Mouse (Mus musculus): ENCODE measurements at regions not wholly inside any gene's neighbourhood (a gene's known extent, or its start where the extent isn't known, plus 50 kb on each side); places are given as distances from the start of the nearest gene placed in this dataset.

GRCm38 (mm10) chr17:14610791-14611522 is 83.1 kb downstream of the Thbs2 start:
- DNase-seq, result no peak
- intact Hi-C loops (cut with DNase I; ENCODE audit: low total_unique reads), result no loop called here

- intact Hi-C loops (cut with DNase I; ENCODE audit: low total_unique reads), result no loop called here
- no peak for DNase-seq
Observed at GRCm38 (mm10) chr17:14608845-14609244, 85.2 kb downstream of the Thbs2 start.

GRCm38 (mm10) chr17:14606356-14606989 is 87.6 kb downstream of the Thbs2 start:
- intact Hi-C loops (cut with DNase I; ENCODE audit: low total_unique reads), result no loop called here
- DNase-seq, result no peak

GRCm38 (mm10) chr17:14599681-14600080 is 94.4 kb downstream of the Thbs2 start:
- no peak for DNase-seq
- intact Hi-C loops (cut with DNase I; ENCODE audit: low total_unique reads), result no loop called here

- intact Hi-C loops (cut with DNase I; ENCODE audit: low total_unique reads), result no loop called here
- DNase-seq, result no peak
Observed at GRCm38 (mm10) chr17:14596470-14596869, 97.6 kb downstream of the Thbs2 start.

- DNase-seq, result no peak
- intact Hi-C loops (cut with DNase I; ENCODE audit: low total_unique reads), result no loop called here
Observed at GRCm38 (mm10) chr17:14595525-14595924, 98.5 kb downstream of the Thbs2 start.

GRCm38 (mm10) chr17:14588086-14588817 is 105.8 kb downstream of the Thbs2 start:
- DNase-seq, result no peak
- intact Hi-C loops (cut with DNase I; ENCODE audit: low total_unique reads), result no loop called here

- intact Hi-C loops (cut with DNase I; ENCODE audit: low total_unique reads), result no loop called here
- no peak for DNase-seq
Observed at GRCm38 (mm10) chr17:14579671-14580070, 114.4 kb downstream of the Thbs2 start.

GRCm38 (mm10) chr17:14578721-14579120 is 115.3 kb downstream of the Thbs2 start:
- no peak for DNase-seq
- intact Hi-C loops (cut with DNase I; ENCODE audit: low total_unique reads), result no loop called here

- DNase-seq, result no peak
- intact Hi-C loops (cut with DNase I; ENCODE audit: low total_unique reads), result no loop called here
Observed at GRCm38 (mm10) chr17:14578194-14578593, 115.8 kb downstream of the Thbs2 start.

- intact Hi-C loops (cut with DNase I; ENCODE audit: low total_unique reads), result no loop called here
- no peak for DNase-seq
Observed at GRCm38 (mm10) chr17:14576159-14576558, 117.9 kb downstream of the Thbs2 start.

GRCm38 (mm10) chr17:14571143-14571542 is 122.9 kb downstream of the Thbs2 start:
- no peak for DNase-seq
- intact Hi-C loops (cut with DNase I; ENCODE audit: low total_unique reads), result no loop called here

- DNase-seq, result no peak
- intact Hi-C loops (cut with DNase I; ENCODE audit: low total_unique reads), result no loop called here
Observed at GRCm38 (mm10) chr17:14570266-14570775, 123.7 kb downstream of the Thbs2 start.

- intact Hi-C loops (cut with DNase I; ENCODE audit: low total_unique reads), result no loop called here
- no peak for DNase-seq
Observed at GRCm38 (mm10) chr17:14562191-14562590, 131.8 kb downstream of the Thbs2 start.

- intact Hi-C loops (cut with DNase I; ENCODE audit: low total_unique reads), result no loop called here
- DNase-seq, result no peak
Observed at GRCm38 (mm10) chr17:14557214-14557613, 136.8 kb downstream of the Thbs2 start.

GRCm38 (mm10) chr17:14553195-14553594 is 140.8 kb downstream of the Thbs2 start:
- intact Hi-C loops (cut with DNase I; ENCODE audit: low total_unique reads), result no loop called here
- no peak for DNase-seq

GRCm38 (mm10) chr17:14552081-14552480 is 142.0 kb downstream of the Thbs2 start:
- DNase-seq, result no peak
- intact Hi-C loops (cut with DNase I; ENCODE audit: low total_unique reads), result no loop called here

GRCm38 (mm10) chr17:14551610-14552009 is 142.4 kb downstream of the Thbs2 start:
- peak; percentile 17 for DNase-seq
- intact Hi-C loops (cut with DNase I; ENCODE audit: low total_unique reads), result no loop called here

- intact Hi-C loops (cut with DNase I; ENCODE audit: low total_unique reads), result no loop called here
- DNase-seq, result peak; percentile 87
Observed at GRCm38 (mm10) chr17:14545822-14546473, 148.1 kb downstream of the Thbs2 start.
